8 mouse cellular contexts compared by ENCODE assay signal in the genomic region with DNA sequence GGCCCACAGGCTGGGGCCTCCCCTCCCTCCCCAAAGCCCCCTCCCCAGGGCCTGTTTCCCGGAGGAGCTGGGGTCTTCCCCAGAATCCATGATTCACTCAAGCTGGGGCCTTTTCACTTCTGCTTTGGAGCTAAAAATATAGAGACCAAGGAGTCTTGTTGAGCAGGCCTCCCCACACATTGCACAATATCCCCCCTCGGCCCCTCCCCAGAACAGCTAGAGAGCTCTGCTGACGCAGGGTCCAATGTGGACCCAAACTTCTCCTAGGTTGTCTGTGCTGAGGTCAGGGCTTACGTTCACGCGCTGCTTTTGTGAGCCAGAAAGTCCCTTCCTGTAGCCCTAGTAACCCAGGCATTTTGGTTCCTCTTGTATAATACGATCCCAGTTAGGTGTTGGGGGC. TPM values are rescaled to one million over a fixed set of nuclear protein-coding genes. Genes with fewer than 3 reads are reported as not detected.
DNase-seq lines count a peak whose midpoint lies in the region; ATAC-seq and TF ChIP-seq lines count a peak whose summit lies in the region.

No protein-coding gene starts in this region.

- no peaks in the 10 kb centered on the region for H3K36me3 ChIP-seq in kidney, adult 2 months (ENCODE audit: control insufficient read depth, insufficient read depth, low read length)
- peaks cover 17% of the 10 kb centered on the region for H3K36me3 ChIP-seq in midbrain, embryonic 16.5 days (ENCODE audit: control insufficient read depth, insufficient read depth, low read length)

- TF ChIP-seq POLR2A in kidney, adult 2 months (IDR thresholded peaks at IDR 0.05; ENCODE audit: low read depth, low read length) = no peak
- no peak for TF ChIP-seq POLR2A in bone marrow macrophage, adult 2 months (IDR thresholded peaks at IDR 0.05; ENCODE audit: borderline replicate concordance, low read depth, low read length)

- peak; percentile 12 to 30; a peak in 3 of 4 replicates for ATAC-seq in hematopoietic stem cell, adult 5-6 weeks (replicated peaks in 1 of 2; ENCODE audit: insufficient read depth in 1 of 2, low FRiP score in 2 of 2, low TSS enrichment in 1 of 2, low read depth in 1 of 2, poor library complexity in 2 of 2, severe bottlenecking in 2 of 2)
- no peak for ATAC-seq in midbrain, embryonic 16.5 days

- TF ChIP-seq CTCF in kidney, adult 2 months (conservative IDR thresholded peaks at IDR 0.05; ENCODE audit: insufficient read depth, insufficient read length, low read depth, low read length) = no peak
- no peak for TF ChIP-seq CTCF in bone marrow macrophage, adult 2 months (IDR thresholded peaks at IDR 0.05; ENCODE audit: low read depth, low read length)

- H3K4me1 ChIP-seq in kidney, adult 2 months (ENCODE audit: control insufficient read depth, insufficient read depth, low read length) = peaks cover 21% of the 10 kb centered on the region
- H3K4me1 ChIP-seq in bone marrow macrophage, adult 2 months (ENCODE audit: control insufficient read depth, insufficient read depth, low read length) = peaks cover 42% of the 10 kb centered on the region
- peaks cover 4% of the 10 kb centered on the region; the same call in 1 of the 2 replicates for H3K4me1 ChIP-seq in midbrain, embryonic 16.5 days (ENCODE audit: control insufficient read depth, insufficient read depth, low read length)

- peak; percentile 32 for DNase-seq in kidney, adult 2 months
- no peak for DNase-seq in kidney, adult 8-10 months
- DNase-seq in lung, postnatal 4 days = peak; percentile 77 to 81
- no peak for DNase-seq in testis, postnatal 10 days (ENCODE audit: low spot score)
- DNase-seq in layer of hippocampus, postnatal 10 days (ENCODE audit: low spot score in 2 of 2) = no peak

- no peak overlapping the region for H3K4me2 ChIP-seq in midbrain, embryonic 16.5 days (ENCODE audit: low read length)

- 77% methylated on average over 7 of the region's 7 CpGs for WGBS in kidney, adult 2 months
- 87% methylated on average over 7 of the region's 7 CpGs for WGBS in midbrain, embryonic 16.5 days

- H3K27ac ChIP-seq in kidney, adult 2 months (ENCODE audit: insufficient read depth, low read depth, low read length) = peak overlapping the region; percentile 3; the same call in 1 of the 2 replicates
- peak overlapping the region; percentile 100 for H3K27ac ChIP-seq in bone marrow macrophage, adult 2 months (ENCODE audit: insufficient read depth, low read depth, low read length)
- H3K27ac ChIP-seq in midbrain, embryonic 16.5 days (ENCODE audit: low read length) = no peak overlapping the region

- H3K27me3 ChIP-seq in kidney, adult 2 months (replicated peaks; ENCODE audit: control insufficient read depth, insufficient read depth, low read length) = no peaks in the 10 kb centered on the region
- H3K27me3 ChIP-seq in midbrain, embryonic 16.5 days (ENCODE audit: control insufficient read depth, insufficient read depth, low read depth, low read length) = no peaks in the 10 kb centered on the region

- no peak overlapping the region for H3K9ac ChIP-seq in midbrain, embryonic 16.5 days (ENCODE audit: low read depth, low read length)

- no peaks in the 10 kb centered on the region for H3K9me3 ChIP-seq in midbrain, embryonic 16.5 days (replicated peaks; ENCODE audit: control insufficient read depth, low read length, poor library complexity, severe bottlenecking)

- no peak overlapping the region for H3K4me3 ChIP-seq in kidney, adult 2 months (ENCODE audit: insufficient read depth, low read depth, low read length)
- H3K4me3 ChIP-seq in bone marrow macrophage, adult 2 months (ENCODE audit: insufficient read depth, low read length) = peak overlapping the region; percentile 46
- no peak overlapping the region for H3K4me3 ChIP-seq in midbrain, embryonic 16.5 days (ENCODE audit: low read depth, low read length)

RNA-seq across cellular contexts. Expression of a gene that starts 6.0 kb away (rescaled TPM):
- 24.6 and 25.5 TPM in 2 replicates for polyA plus RNA-seq in kidney, adult 2 months (2012; rRNA removed)
- 110 and 119 TPM in 2 replicates for polyA plus RNA-seq in bone marrow macrophage, adult 2 months (2012; ENCODE audit: insufficient read depth, insufficient read length, missing spikeins)
- 166 and 198 TPM in 2 replicates for total RNA-seq in hematopoietic stem cell, adult 5-6 weeks (2017)
- polyA plus RNA-seq in midbrain, embryonic 16.5 days (2015; fragmentation: Nextera tagmentation; extraction: Ambion mirVana) = 2.9 and 3.3 TPM in 2 replicates
- 1 to 10 TPM; 3.4 to 3.9 TPM for total RNA-seq in layer of hippocampus, postnatal 10 days (2021)

RNA-seq across cellular contexts. Expression of a gene that starts 6.5 kb away (rescaled TPM):
- polyA plus RNA-seq in kidney, adult 2 months (2012; rRNA removed) = 71.9 and 72.1 TPM in 2 replicates
- 12.5 and 13.9 TPM in 2 replicates for polyA plus RNA-seq in bone marrow macrophage, adult 2 months (2012; ENCODE audit: insufficient read depth, insufficient read length, missing spikeins)
- total RNA-seq in hematopoietic stem cell, adult 5-6 weeks (2017) = 15.8 and 32.4 TPM in 2 replicates
- polyA plus RNA-seq in midbrain, embryonic 16.5 days (2015; fragmentation: Nextera tagmentation; extraction: Ambion mirVana) = 39.6 and 40.3 TPM in 2 replicates
- total RNA-seq in layer of hippocampus, postnatal 10 days (2021) = 10 to 100 TPM; 20.5 to 20.9 TPM

RNA-seq across cellular contexts. Expression of a gene that starts 6.7 kb away (rescaled TPM):
- polyA plus RNA-seq in kidney, adult 2 months (2012; rRNA removed) = 72.6 and 78.4 TPM in 2 replicates
- 102 and 123 TPM in 2 replicates for polyA plus RNA-seq in bone marrow macrophage, adult 2 months (2012; ENCODE audit: insufficient read depth, insufficient read length, missing spikeins)
- total RNA-seq in hematopoietic stem cell, adult 5-6 weeks (2017) = 181 and 184 TPM in 2 replicates
- 96.1 and 109 TPM in 2 replicates for polyA plus RNA-seq in midbrain, embryonic 16.5 days (2015; fragmentation: Nextera tagmentation; extraction: Ambion mirVana)
- total RNA-seq in layer of hippocampus, postnatal 10 days (2021) = 10 to 100 TPM; 73.3 to 93.0 TPM

RNA-seq across cellular contexts. Expression of a gene that starts 13.6 kb away (rescaled TPM):
- 13.5 and 14.6 TPM in 2 replicates for polyA plus RNA-seq in kidney, adult 2 months (2012; rRNA removed)
- polyA plus RNA-seq in bone marrow macrophage, adult 2 months (2012; ENCODE audit: insufficient read depth, insufficient read length, missing spikeins) = 11.4 and 14.6 TPM in 2 replicates
- total RNA-seq in hematopoietic stem cell, adult 5-6 weeks (2017) = 3.5 and 12.5 TPM in 2 replicates
- polyA plus RNA-seq in midbrain, embryonic 16.5 days (2015; fragmentation: Nextera tagmentation; extraction: Ambion mirVana) = 22.9 and 23.1 TPM in 2 replicates
- total RNA-seq in layer of hippocampus, postnatal 10 days (2021) = 10 to 100 TPM; 13.5 to 13.6 TPM

RNA-seq across cellular contexts. Expression of a gene that starts 35.6 kb away (rescaled TPM):
- polyA plus RNA-seq in kidney, adult 2 months (2012; rRNA removed) = 724 and 951 TPM in 2 replicates
- polyA plus RNA-seq in bone marrow macrophage, adult 2 months (2012; ENCODE audit: insufficient read depth, insufficient read length, missing spikeins) = 801 and 823 TPM in 2 replicates
- 943 and 1,083 TPM in 2 replicates for total RNA-seq in hematopoietic stem cell, adult 5-6 weeks (2017)
- polyA plus RNA-seq in midbrain, embryonic 16.5 days (2015; fragmentation: Nextera tagmentation; extraction: Ambion mirVana) = 414 and 435 TPM in 2 replicates
- 100 to 1,000 TPM; 563 to 624 TPM for total RNA-seq in layer of hippocampus, postnatal 10 days (2021)

Comparison
In these comparisons a context has a peak if more than half of its experiments do, and no peak if none do; other contexts are left out.
1. DNase-seq: peak in kidney, adult 2 months (single experiment) and lung, postnatal 4 days (2 of 2); none in kidney, adult 8-10 months (0 of 2), testis, postnatal 10 days (single experiment) and layer of hippocampus, postnatal 10 days (0 of 2).